Mouse (Mus musculus): ENCODE measurements around the gene Gm49322.

- TF ChIP-seq POLR2A (IDR thresholded peaks at IDR 0.05; ENCODE audit: low read depth, low read length) (no peak), CTCF (IDR thresholded peaks at IDR 0.05; ENCODE audit: extremely low read depth, insufficient read length, insufficient replicate concordance, low read depth, low read length) (no peak)
These were observed 46.4 kb upstream of the Gm49322 start for GRCm38 (mm10) chr10:80559431-80559830.

Measured in small intestine, adult 2 months (tissue).